23 mouse cellular contexts compared by ENCODE assay signal in the genomic region with DNA sequence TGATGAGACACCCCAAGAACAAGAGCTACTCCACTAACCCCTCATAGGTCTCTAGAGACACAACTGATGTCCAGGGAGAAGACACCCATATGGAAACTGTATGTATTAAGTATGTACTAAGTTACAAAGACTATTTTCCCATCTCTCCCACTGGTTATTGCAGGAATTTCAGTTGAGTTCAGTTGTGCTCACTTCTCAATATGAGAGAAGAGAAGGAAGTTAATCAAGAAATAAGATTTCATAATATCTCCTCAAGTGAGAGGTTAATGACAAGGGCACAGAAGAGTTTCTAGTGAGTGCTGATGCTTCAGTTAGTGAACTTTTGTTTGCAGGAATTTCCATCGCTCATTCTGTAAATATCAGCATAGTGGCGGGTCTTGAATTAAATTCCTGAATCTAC.
"Had no signal": no experiment of that assay in that cellular context is flagged by ENCODE, and none has a peak within 500 bp of the region (broad histone marks: within the 10 kb centered on the region; RNA-seq: fewer than 3 reads in every experiment).

No protein-coding gene starts in this region.

- H3K9me3 ChIP-seq: heart, embryonic 10.5 days; heart, embryonic 13.5 days; heart, embryonic 15.5 days; hindbrain, embryonic 13.5 days; hindbrain, embryonic 15.5 days; limb, embryonic 13.5 days; limb, embryonic 15.5 days; liver, embryonic 12.5 days had no signal

- H3K9ac ChIP-seq: heart, embryonic 13.5 days; heart, embryonic 15.5 days; hindbrain, embryonic 13.5 days; hindbrain, embryonic 15.5 days; limb, embryonic 13.5 days; limb, embryonic 15.5 days; liver, embryonic 12.5 days had no signal

- ATAC-seq: hindbrain, postnatal 0 days; intestine, embryonic 16.5 days; liver, embryonic 12.5 days had no signal

- H3K4me1 ChIP-seq: heart, embryonic 10.5 days; heart, embryonic 15.5 days; hindbrain, embryonic 13.5 days; hindbrain, embryonic 15.5 days; limb, embryonic 13.5 days; limb, embryonic 15.5 days; liver, embryonic 12.5 days had no signal

- H3K4me3 ChIP-seq: heart, embryonic 10.5 days; heart, embryonic 13.5 days; heart, embryonic 15.5 days; hindbrain, embryonic 13.5 days; hindbrain, embryonic 15.5 days; layer of hippocampus, adult 2 months; left cerebral cortex, adult 2 months; limb, embryonic 13.5 days; limb, embryonic 15.5 days; liver, embryonic 12.5 days had no signal

- H3K27me3 ChIP-seq: heart, embryonic 13.5 days; heart, embryonic 15.5 days; hindbrain, embryonic 13.5 days; hindbrain, embryonic 15.5 days; limb, embryonic 13.5 days; limb, embryonic 15.5 days; liver, embryonic 12.5 days had no signal

- H3K27ac ChIP-seq: heart, embryonic 10.5 days; heart, embryonic 13.5 days; heart, embryonic 15.5 days; hindbrain, embryonic 13.5 days; hindbrain, embryonic 15.5 days; hindbrain, postnatal 0 days; layer of hippocampus, adult 2 months; left cerebral cortex, adult 2 months; limb, embryonic 13.5 days; limb, embryonic 15.5 days; liver, embryonic 12.5 days had no signal

- DNase-seq: gastrocnemius, postnatal 14 days; gastrocnemius, postnatal 36 days; heart, adult 18-20 months; heart, postnatal 14 days; heart, postnatal 36 days; kidney, adult 18-20 months; kidney, adult 8-10 months; kidney, postnatal 10 days; kidney, postnatal 25 days; kidney, postnatal 4 days; left cerebral cortex, postnatal 4 days had no signal

- H3K4me2 ChIP-seq: heart, embryonic 13.5 days; heart, embryonic 15.5 days; hindbrain, embryonic 13.5 days; hindbrain, embryonic 15.5 days; limb, embryonic 13.5 days; limb, embryonic 15.5 days; liver, embryonic 12.5 days had no signal

- H3K36me3 ChIP-seq: heart, embryonic 10.5 days; heart, embryonic 13.5 days; heart, embryonic 15.5 days; hindbrain, embryonic 13.5 days; hindbrain, embryonic 15.5 days; limb, embryonic 13.5 days; limb, embryonic 15.5 days; liver, embryonic 12.5 days had no signal
